Mouse (Mus musculus): ENCODE results near the gene Tepsin. TPM values are rescaled to one million over a fixed set of nuclear protein-coding genes. Genes with fewer than 3 reads are reported as not detected.
A peak's percentile ranks its signal among the peaks of the same experiment; 100 is the strongest.

Gene Tepsin
- polyA plus RNA-seq, 1 experiment from 2014 or later, result 5.2 TPM

DNA sequence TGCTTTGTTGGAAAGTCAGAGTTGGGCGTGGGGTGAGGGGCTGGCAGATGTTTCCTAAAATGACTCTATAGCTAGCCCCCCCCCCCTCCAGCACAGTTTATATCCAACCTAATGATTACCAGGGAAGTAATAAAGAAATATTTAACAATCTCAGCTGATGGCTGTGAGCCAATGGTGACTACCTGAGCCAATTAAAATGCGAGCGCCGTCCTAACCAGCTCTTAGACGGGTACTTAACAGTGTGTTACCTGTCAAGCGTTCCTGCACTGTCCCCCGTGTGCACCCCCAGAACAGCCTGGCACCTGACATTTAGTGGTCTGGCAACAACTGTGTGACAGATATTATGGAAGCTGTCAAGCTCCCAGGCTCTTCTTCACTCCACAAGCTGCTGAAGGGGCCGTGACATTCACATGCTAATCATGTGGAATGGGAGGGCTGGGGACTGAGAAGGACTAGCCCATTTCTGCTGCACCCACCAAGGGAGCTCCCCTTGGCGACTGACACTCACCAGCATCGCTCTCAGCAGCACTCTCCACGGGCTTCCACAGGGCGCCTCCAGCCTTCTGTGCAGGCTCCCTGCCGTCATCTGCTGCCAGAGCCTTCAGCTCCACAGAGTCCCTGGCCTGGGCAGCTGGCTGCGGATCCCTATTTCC is 11.2 kb upstream of the Tepsin start:
- ATAC-seq (ENCODE audit: low read depth) (no peak), DNase-seq (no peak)
- 86% methylated on average over 14 of the region's 14 CpGs for WGBS (ENCODE audit: insufficient replicate concordance)

GRCm38 (mm10) chr11:120107796-120108195 is 9.3 kb upstream of the Tepsin start:
- no peak overlapping the region for H3K9ac ChIP-seq
- no peak overlapping the region for H3K4me3 ChIP-seq (replicated peaks)
- H3K9me3 ChIP-seq (replicated peaks), result no peaks in the 10 kb centered on the region
- H3K27ac ChIP-seq, result no peak overlapping the region
- no peak overlapping the region for H3K4me2 ChIP-seq
- H3K27me3 ChIP-seq, result no peaks in the 10 kb centered on the region
- DNase-seq (no peak), ATAC-seq (ENCODE audit: low read depth) (no peak)
- peaks cover 80% of the 10 kb centered on the region for H3K36me3 ChIP-seq
- WGBS (ENCODE audit: insufficient replicate concordance), result 79% methylated on average over 9 of the region's 9 CpGs
- peaks cover 8% of the 10 kb centered on the region for H3K4me1 ChIP-seq (replicated peaks)

More for the DNA sequence above, 11.2 kb upstream of the Tepsin start:
- Histone ChIP-seq H3K27ac (no peak overlapping the region), H3K36me3 (peaks cover 90% of the 10 kb centered on the region), H3K9me3 (replicated peaks) (no peaks in the 10 kb centered on the region), H3K4me2 (no peak overlapping the region), H3K9ac (no peak overlapping the region), H3K4me1 (replicated peaks) (no peaks in the 10 kb centered on the region), H3K4me3 (replicated peaks) (no peak overlapping the region), H3K27me3 (no peaks in the 10 kb centered on the region)

- Histone ChIP-seq H3K36me3 (peaks cover 72% of the 10 kb centered on the region), H3K27ac (no peak overlapping the region), H3K4me1 (replicated peaks) (peaks cover 8% of the 10 kb centered on the region), H3K9me3 (replicated peaks) (no peaks in the 10 kb centered on the region), H3K9ac (no peak overlapping the region), H3K4me3 (replicated peaks) (no peak overlapping the region), H3K27me3 (no peaks in the 10 kb centered on the region), H3K4me2 (no peak overlapping the region)
- DNase-seq, result no peak
- 72% methylated on average over 2 of the region's 2 CpGs for WGBS (ENCODE audit: insufficient replicate concordance)
- no peak for ATAC-seq (ENCODE audit: low read depth)
Observed at GRCm38 (mm10) chr11:120107026-120107425, 8.5 kb upstream of the Tepsin start.

GRCm38 (mm10) chr11:120103431-120103997 is 5.0 kb upstream of the Tepsin start:
- peaks cover 50% of the 10 kb centered on the region for H3K36me3 ChIP-seq
- ATAC-seq (ENCODE audit: low read depth) (no peak), DNase-seq (no peak)
- no peak overlapping the region for H3K4me2 ChIP-seq
- H3K27me3 ChIP-seq, result no peaks in the 10 kb centered on the region
- 0 out of 2 replicates have a peak overlapping the region, but pooled peaks have one; percentile 11 for H3K27ac ChIP-seq
- no peak overlapping the region for H3K9ac ChIP-seq
- H3K4me1 ChIP-seq (replicated peaks), result peaks cover 23% of the 10 kb centered on the region
- no peak overlapping the region for H3K4me3 ChIP-seq (replicated peaks)
- no peaks in the 10 kb centered on the region for H3K9me3 ChIP-seq (replicated peaks)
- WGBS (ENCODE audit: insufficient replicate concordance), result 41% methylated on average over 3 of the region's 3 CpGs

DNA sequence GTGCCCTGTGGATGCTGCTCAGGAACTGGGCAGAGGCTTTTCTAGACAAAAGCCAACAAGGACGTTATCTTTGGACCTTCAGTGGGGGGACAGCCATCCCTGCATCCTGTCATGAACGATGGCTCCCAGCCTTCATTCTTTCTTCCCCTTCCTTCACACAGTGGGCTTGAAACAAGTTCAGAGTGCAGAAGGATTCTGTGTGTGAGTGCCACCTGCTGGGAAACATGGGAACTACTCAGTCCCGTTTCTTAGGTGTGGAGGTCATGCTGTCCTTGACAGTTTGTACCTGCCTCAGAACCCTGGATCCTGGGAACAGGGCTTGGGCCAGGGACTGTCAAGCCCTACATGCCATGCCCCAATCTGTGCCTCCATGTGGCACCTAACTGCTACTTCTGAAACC is 2.5 kb upstream of the Tepsin start:
- ATAC-seq (ENCODE audit: low read depth) (no peak), DNase-seq (peak; percentile 58)
- Histone ChIP-seq H3K4me2 (no peak overlapping the region), H3K36me3 (peaks cover 39% of the 10 kb centered on the region), H3K4me3 (replicated peaks) (no peak overlapping the region), H3K4me1 (replicated peaks) (peaks cover 40% of the 10 kb centered on the region), H3K9ac (no peak overlapping the region), H3K27ac (no peak overlapping the region), H3K27me3 (no peaks in the 10 kb centered on the region), H3K9me3 (replicated peaks) (no peaks in the 10 kb centered on the region)
- WGBS (ENCODE audit: insufficient replicate concordance), result 3% methylated on average over 3 of the region's 3 CpGs

- H3K27me3 ChIP-seq, result no peaks in the 10 kb centered on the region
- peak; percentile 21; the same call in 1 of the 2 replicates for ATAC-seq (ENCODE audit: low read depth)
- no peak overlapping the region for H3K27ac ChIP-seq
- no peak for DNase-seq
- no peak overlapping the region for H3K4me2 ChIP-seq
- H3K4me3 ChIP-seq (replicated peaks), result no peak overlapping the region
- no peak overlapping the region for H3K9ac ChIP-seq
- WGBS (ENCODE audit: insufficient replicate concordance), result 79% methylated on average over 23 of the region's 23 CpGs
- no peaks in the 10 kb centered on the region for H3K9me3 ChIP-seq (replicated peaks)
- H3K4me1 ChIP-seq (replicated peaks), result peaks cover 21% of the 10 kb centered on the region
- H3K36me3 ChIP-seq, result peaks cover 63% of the 10 kb centered on the region
Observed at GRCm38 (mm10) chr11:120092817-120093591, 5.5 kb downstream of the Tepsin start.

DNA sequence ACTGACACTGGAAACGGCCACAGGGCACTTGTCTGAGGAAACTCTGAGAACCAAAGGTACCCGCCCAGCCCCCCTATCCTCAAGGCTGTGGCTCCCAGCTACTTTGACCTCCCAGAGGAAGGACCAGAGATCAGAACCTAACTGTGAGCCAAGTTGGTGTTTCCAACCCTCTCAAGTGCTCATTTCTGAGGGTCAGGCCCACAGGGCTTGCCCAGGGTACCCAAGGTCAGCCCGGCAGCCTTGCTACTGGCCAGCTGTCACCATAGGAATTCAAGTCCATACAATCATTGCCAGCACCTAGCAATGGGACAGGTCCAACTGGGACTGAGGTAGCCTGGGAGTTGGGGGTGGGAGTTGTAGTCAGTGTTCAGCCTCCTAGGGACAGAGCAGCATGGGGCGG is 7.9 kb downstream of the Tepsin start:
- Histone ChIP-seq H3K4me3 (replicated peaks) (no peak overlapping the region), H3K9ac (no peak overlapping the region), H3K9me3 (replicated peaks) (no peaks in the 10 kb centered on the region), H3K27ac (no peak overlapping the region), H3K27me3 (no peaks in the 10 kb centered on the region), H3K4me1 (replicated peaks) (peaks cover 23% of the 10 kb centered on the region), H3K4me2 (no peak overlapping the region), H3K36me3 (peaks cover 54% of the 10 kb centered on the region)
- no peak for DNase-seq
- 91% methylated on average over 4 of the region's 4 CpGs for WGBS (ENCODE audit: insufficient replicate concordance)
- ATAC-seq (ENCODE audit: low read depth), result no peak

- H3K27me3 ChIP-seq, result no peaks in the 10 kb centered on the region
- H3K4me1 ChIP-seq (replicated peaks), result peaks cover 30% of the 10 kb centered on the region
- H3K36me3 ChIP-seq, result peaks cover 19% of the 10 kb centered on the region
- H3K4me2 ChIP-seq, result peak within 1 kb of the TSS; percentile 99
- H3K27ac ChIP-seq, result peak within 1 kb of the TSS; percentile 76
- H3K9me3 ChIP-seq (replicated peaks), result no peaks in the 10 kb centered on the region
- ATAC-seq (ENCODE audit: low read depth) (peak; percentile 99), DNase-seq (peak; percentile 99)
- H3K9ac ChIP-seq, result peak within 1 kb of the TSS; percentile 94
- peak within 1 kb of the TSS; percentile 87 for H3K4me3 ChIP-seq (replicated peaks)
- 0% methylated on average over 30 of the region's 42 CpGs for WGBS (ENCODE audit: insufficient replicate concordance)
Observed at GRCm38 (mm10) chr11:120086702-120087152, 11.8 kb downstream of the Tepsin start, which contains the start of gene Cep131. TSS of gene Cep131 (minus strand) at chr11:120086827.

GRCm38 (mm10) chr11:120085891-120086627 is 12.5 kb downstream of the Tepsin start:
- H3K9ac ChIP-seq, result peak overlapping the region; percentile 94
- H3K4me2 ChIP-seq, result peak overlapping the region; percentile 99
- peak overlapping the region; percentile 87 for H3K4me3 ChIP-seq (replicated peaks)
- DNase-seq (peak; percentile 29), ATAC-seq (ENCODE audit: low read depth) (peak; percentile 40)
- H3K9me3 ChIP-seq (replicated peaks), result no peaks in the 10 kb centered on the region
- peaks cover 30% of the 10 kb centered on the region for H3K4me1 ChIP-seq (replicated peaks)
- no peaks in the 10 kb centered on the region for H3K27me3 ChIP-seq
- WGBS (ENCODE audit: insufficient replicate concordance), result 2% methylated on average over 25 of the region's 25 CpGs
- peak overlapping the region; percentile 76 for H3K27ac ChIP-seq
- peaks cover 12% of the 10 kb centered on the region for H3K36me3 ChIP-seq

- DNase-seq (no peak), ATAC-seq (ENCODE audit: low read depth) (no peak)
- no peaks in the 10 kb centered on the region for H3K9me3 ChIP-seq (replicated peaks)
- H3K36me3 ChIP-seq, result peaks cover 20% of the 10 kb centered on the region
- H3K4me1 ChIP-seq (replicated peaks), result peaks cover 3% of the 10 kb centered on the region; the same call in 1 of the 2 replicates
- H3K4me3 ChIP-seq (replicated peaks), result no peak overlapping the region
- no peak overlapping the region for H3K27ac ChIP-seq
- no peak overlapping the region for H3K9ac ChIP-seq
- H3K27me3 ChIP-seq, result no peaks in the 10 kb centered on the region
- no peak overlapping the region for H3K4me2 ChIP-seq
- 80% methylated on average over 6 of the region's 6 CpGs for WGBS (ENCODE audit: insufficient replicate concordance)
Observed at GRCm38 (mm10) chr11:120080282-120080681, 18.2 kb downstream of the Tepsin start.

DNA sequence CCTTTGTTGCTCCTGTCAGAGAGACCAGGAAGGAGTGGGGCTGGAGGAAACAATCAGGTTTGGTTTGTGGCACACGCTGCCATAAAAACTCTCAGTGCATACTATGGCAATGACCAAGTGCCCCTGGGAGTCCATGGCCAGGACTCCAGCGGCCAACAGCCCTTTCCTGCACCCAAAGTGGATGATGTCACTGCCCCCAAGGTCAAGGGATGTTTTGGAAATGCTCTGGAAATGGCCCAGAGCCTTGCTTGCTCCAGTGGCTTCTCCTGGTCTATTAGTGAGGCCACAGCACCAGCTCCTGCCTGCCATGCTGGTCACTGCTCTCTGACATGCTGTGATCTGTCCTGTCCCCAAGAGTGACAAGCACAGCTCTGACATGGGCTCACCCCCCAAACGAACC is 22.3 kb downstream of the Tepsin start:
- no peak overlapping the region for H3K4me3 ChIP-seq (replicated peaks)
- H3K9me3 ChIP-seq (replicated peaks), result no peaks in the 10 kb centered on the region
- ATAC-seq (ENCODE audit: low read depth) (no peak), DNase-seq (no peak)
- H3K27me3 ChIP-seq, result no peaks in the 10 kb centered on the region
- no peaks in the 10 kb centered on the region for H3K4me1 ChIP-seq (replicated peaks)
- no peak overlapping the region for H3K4me2 ChIP-seq
- no peak overlapping the region for H3K27ac ChIP-seq
- WGBS (ENCODE audit: insufficient replicate concordance), result 49% methylated on average over 3 of the region's 3 CpGs
- peaks cover 28% of the 10 kb centered on the region for H3K36me3 ChIP-seq
- no peak overlapping the region for H3K9ac ChIP-seq

Measured in liver, embryonic 13.5 days (tissue).